Mouse (Mus musculus) erythroid progenitor cell, adult 5-6 weeks (primary cell): Measurements from ENCODE around the gene Spata20. TPM values are rescaled to one million over a fixed set of nuclear protein-coding genes. Genes with fewer than 3 reads are reported as not detected.

Experiments
- ATAC-seq: replicated peaks from 2 replicates; pipeline ENCODE4 v1.8.0; 2016; ENCODE audit warnings: moderate number of reproducible peaks, mild to moderate bottlenecking, moderate TSS enrichment, inconsistent platforms; ENCODE audit not compliant: poor library complexity, low FRiP score, severe bottlenecking
- total RNA-seq, 2 experiments: library from RNA; stranded (forward) in 1 of 2; stranded (reverse) in 1 of 2; fragments of 150-400 nt in 1 of 2; fragments of 186-747, 209-891 nt in 1 of 2; gene quantifications; 2 replicates each; pipeline versions ENCODE4 v1.2.3 to v1.2.4; 2015 to 2017; ENCODE audit warnings: low replicate concordance in 2 of 2

Gene Spata20
- total RNA-seq, 2 experiments from 2014 or later: not detected

GRCm38 (mm10) chr11:94483921-94484320 is 2.1 kb downstream of the Spata20 start:
- ATAC-seq: no peak

GRCm38 (mm10) chr11:94483436-94483835 is 2.5 kb downstream of the Spata20 start:
- no peak for ATAC-seq

GRCm38 (mm10) chr11:94482738-94483137 is 3.2 kb downstream of the Spata20 start:
- no peak for ATAC-seq

GRCm38 (mm10) chr11:94481963-94482362 is 4.0 kb downstream of the Spata20 start:
- ATAC-seq: no peak

DNA sequence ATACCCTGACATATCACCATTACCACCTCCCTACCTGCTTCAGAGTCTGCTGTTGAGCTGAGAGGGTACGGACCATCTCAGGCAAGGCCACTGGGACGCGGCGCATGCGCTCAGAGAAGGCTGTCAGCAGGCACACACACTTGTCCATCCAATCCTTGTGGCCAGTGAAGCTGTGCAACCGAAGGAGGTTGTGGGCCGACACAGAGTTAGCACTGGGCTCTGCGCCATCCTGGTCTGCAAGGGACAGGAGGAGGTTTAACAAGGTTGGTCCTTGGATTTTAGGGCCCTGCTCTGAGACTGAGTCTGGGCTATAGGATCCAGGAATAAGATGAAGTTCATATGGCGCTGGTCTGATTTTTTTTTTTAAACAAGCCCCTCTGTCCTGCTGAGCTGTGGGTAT is 5.6 kb downstream of the Spata20 start:
- ATAC-seq: no peak

GRCm38 (mm10) chr11:94477651-94478050 is 8.3 kb downstream of the Spata20 start:
- no peak for ATAC-seq

DNA sequence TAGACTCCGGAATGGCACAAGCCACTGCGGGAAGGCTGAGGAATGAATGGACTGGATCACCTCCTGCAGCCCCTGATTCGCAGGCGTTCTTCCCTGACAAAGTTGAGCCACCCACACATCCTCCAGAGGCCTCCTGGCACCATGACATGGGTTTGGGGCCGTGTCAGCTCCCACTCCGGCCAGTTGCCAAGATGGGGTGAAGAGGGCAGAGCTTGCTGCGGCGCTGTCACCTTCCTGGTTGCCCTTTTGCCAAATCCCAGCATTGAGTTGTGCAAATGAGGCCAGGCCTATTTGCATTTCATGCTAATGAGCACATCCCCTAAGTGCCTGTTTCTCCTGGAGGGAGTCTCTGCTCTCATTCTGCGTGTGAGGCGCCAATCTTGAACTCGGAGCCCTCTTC is 10.3 kb downstream of the Spata20 start:
- ATAC-seq: no peak

DNA sequence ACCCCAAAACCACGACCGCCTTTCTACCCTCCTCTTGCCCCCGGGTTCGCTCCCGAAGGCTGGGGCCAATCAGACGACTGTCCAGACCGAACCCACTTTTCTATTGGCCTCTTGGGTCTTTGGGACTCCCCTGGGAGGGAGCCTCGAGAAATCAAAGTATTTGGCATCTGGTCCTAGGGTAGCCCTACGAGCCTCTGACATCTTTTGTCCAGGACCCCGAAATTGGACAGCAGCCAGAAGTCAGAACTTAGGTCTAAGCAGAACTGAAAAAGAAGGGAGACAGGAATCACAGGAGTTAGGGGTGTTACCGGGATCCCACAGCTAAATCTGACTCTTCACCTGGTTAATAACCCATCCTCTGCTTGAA is 11.5 kb downstream of the Spata20 start:
- ATAC-seq: no peak

GRCm38 (mm10) chr11:94473707-94474543 is 12.1 kb downstream of the Spata20 start, which contains the start of gene Cacna1g:
Gene Cacna1g, minus strand, starts transcription at chr11:94474198.
- ATAC-seq: peak; percentile 88

GRCm38 (mm10) chr11:94472916-94473706 is 12.9 kb downstream of the Spata20 start:
- ATAC-seq: no peak

- no peak for ATAC-seq
These were observed 13.4 kb downstream of the Spata20 start for GRCm38 (mm10) chr11:94472585-94472915.

DNA sequence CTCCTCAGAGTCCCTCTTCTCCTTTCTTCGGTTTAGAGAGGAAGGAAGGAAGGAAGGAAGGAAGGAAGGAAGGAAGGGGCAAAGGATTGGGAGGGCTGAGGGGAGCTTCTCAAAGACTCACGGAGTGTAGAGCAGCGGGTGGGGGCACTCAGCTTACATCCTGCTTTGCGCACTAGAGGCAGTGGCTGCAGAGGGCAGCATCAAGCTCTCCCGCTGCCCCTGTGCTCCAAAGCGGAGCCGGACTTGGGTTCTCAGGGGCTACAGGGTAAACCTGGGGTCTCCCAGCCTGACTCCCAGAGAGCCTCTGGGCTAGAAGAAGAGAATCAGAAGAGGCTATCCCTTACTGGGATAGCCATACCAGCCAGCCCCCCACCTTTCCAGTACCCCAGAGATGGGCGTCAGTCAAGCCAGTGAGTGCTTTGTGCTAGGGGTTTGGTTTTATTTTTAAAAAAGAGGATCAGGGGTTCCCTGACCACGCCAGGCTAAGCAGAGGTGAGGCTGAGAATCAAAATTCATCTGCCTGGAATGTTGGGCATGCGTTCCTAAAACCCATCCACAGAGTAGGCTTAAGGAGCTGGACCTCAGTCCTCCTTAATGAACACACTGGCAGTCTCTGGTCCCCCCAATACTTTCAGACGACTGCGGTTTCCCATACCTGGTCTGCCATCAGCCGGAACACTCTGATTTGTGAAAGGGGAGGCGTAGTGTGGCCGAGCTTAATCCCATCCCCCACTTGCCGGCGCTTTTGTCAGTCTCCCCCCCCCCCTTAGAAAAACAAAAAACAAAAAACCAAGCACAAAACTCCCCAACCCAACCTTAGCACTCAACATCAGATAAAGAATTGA is 14.0 kb downstream of the Spata20 start:
- ATAC-seq: no peak

- no peak for ATAC-seq
These were observed 15.6 kb downstream of the Spata20 start for GRCm38 (mm10) chr11:94470391-94470790.

DNA sequence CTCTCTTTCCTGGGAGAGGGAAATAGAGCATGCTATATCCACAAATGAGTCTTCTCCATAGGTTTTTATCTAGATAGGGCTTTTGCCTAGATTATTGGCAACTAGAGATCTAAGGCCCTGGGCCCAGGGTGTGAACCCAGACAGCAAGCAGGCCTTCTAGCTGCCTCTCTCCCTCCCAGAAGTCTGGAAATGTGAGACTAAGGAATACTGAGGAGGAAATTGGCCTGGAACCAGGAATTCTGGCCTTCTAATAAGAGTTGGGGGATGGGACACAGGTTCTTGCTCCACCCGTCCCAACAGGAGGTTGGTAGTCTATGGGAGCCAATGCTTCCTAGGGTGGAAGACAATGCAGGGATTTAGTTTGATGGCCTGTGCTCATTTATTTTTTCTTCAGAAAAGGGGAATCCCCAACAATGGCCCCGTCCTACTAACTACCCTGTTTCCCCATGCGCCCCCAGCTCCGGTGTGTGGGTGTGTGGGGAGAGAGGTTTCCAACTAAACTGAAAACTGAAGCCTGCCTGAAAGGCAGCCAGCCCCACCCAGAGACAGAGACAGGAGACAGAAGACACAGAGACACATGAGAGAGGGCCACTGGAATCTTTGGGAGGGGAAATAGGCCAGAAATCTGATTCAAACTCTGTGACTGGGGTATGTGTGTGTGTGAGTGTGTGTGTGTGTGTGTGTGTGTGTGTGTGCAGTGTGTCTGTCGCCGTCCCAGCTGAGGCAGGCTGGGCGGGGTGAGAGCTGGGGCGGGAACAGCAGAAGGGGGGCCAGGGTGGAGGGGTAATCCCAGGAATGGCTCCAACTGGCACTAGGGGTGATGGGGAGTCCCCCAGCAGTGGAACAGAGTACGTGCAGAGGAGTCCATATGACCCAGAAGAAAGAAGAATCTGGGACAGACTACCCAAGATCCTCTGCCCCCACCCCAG is 16.6 kb downstream of the Spata20 start:
- no peak for ATAC-seq

- no peak for ATAC-seq
These were observed 17.4 kb downstream of the Spata20 start for GRCm38 (mm10) chr11:94468582-94469064.

GRCm38 (mm10) chr11:94466333-94466855 is 19.6 kb downstream of the Spata20 start:
- ATAC-seq: no peak

- ATAC-seq: no peak
These were observed 21.8 kb downstream of the Spata20 start for GRCm38 (mm10) chr11:94464170-94464569.

- ATAC-seq: no peak
These were observed 24.1 kb downstream of the Spata20 start for GRCm38 (mm10) chr11:94461856-94462255.

- no peak for ATAC-seq
These were observed 29.0 kb downstream of the Spata20 start for GRCm38 (mm10) chr11:94457001-94457400.
